Mouse (Mus musculus): ENCODE measurements around the gene Eif3a. TPM values are rescaled to one million over a fixed set of nuclear protein-coding genes. Genes with fewer than 3 reads are reported as not detected.

Gene Eif3a
- polyA plus RNA-seq, 1 experiment, result 45.1 TPM

DNA sequence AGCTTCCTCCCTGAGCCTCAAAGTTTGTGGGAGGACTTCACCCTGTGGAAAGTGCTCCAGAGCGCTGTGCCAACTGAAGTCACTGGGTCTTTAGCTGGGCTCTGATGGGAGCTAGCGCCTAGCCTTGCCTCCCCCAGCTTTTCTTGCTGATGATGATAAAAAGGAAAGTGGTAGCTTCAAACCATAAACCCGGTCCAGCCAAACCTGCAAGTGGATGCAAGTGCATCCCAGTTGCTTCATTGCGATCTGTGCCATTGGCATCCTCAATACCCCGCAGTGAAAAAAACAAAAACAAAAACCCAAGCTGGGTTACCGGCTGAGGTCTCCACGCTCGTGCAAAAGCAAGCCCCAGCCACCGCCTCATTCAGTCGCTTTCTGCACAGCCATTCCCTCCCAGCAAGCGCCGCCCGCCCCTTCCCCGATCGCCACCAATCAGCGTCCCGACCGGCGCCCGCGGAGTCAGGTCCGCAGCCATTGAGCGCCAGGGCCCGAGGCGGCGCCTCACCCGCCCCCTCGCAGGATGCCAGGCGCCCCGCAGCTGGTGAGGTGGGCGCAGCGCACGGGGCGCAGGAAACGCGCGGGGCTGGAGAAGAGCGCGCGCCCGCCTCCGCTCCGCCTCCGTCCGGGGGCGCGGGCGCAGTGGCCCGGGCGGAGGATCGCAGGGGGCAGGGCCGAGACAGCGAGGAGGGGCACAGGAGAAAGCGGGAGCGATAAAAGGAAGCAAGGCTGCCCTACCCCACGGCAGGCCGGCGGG lies 34.8 kb downstream of the Eif3a start, which contains the start of gene Nanos1:
TSS of gene Nanos1 (plus strand) at position 550 of the 754 bp plus-strand sequence.
- H3K4me3 ChIP-seq (ENCODE audit: control insufficient read depth, insufficient read depth, low read length), result peak within 1 kb of the TSS; percentile 73
- peaks cover 7% of the 10 kb centered on the region; the same call in 1 of the 2 replicates for H3K36me3 ChIP-seq (ENCODE audit: control insufficient read depth, insufficient read depth, low read length)
- H3K27ac ChIP-seq (ENCODE audit: control insufficient read depth, insufficient read depth, low read length), result no peak within 1 kb of the TSS
- under 1% methylated on average over 58 of the region's 58 CpGs for WGBS
- peak; percentile 96 for DNase-seq
- no peaks in the 10 kb centered on the region; the same call in 1 of the 2 replicates for H3K27me3 ChIP-seq (ENCODE audit: control insufficient read depth, insufficient read depth, low read length)
- TF ChIP-seq POLR2A (IDR thresholded peaks at IDR 0.05; ENCODE audit: control insufficient read depth, extremely low read depth, insufficient read depth, low read length, poor library complexity) (peak; percentile 66; the same call in 1 of the 2 replicates), CTCF (IDR thresholded peaks at IDR 0.05; ENCODE audit: borderline replicate concordance, control insufficient read depth, extremely low read depth, insufficient read depth, low read length, poor library complexity) (peak; percentile 75; the same call in 1 of the 2 replicates)
- peaks cover 10% of the 10 kb centered on the region for H3K4me1 ChIP-seq (replicated peaks; ENCODE audit: control insufficient read depth, insufficient read depth, low read length)

DNA sequence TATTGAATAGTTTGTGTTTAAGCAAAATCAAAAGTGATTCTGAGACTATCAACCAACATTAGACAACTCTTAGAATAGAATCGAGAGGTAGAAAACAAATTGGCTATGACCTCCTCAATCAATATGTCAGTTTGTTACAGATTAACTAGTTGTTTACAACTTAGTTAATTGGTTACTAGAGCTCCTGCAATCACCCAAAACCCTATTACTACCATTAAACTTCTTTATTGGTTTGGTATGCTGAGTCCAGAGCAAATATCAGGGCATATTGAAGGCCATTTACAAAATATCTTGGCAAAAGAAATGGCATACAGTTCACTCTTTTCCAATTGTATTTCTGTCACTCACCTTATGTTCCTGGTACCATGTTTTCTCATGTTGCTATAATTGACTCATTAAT lies 42.7 kb downstream of the Eif3a start:
- 92% methylated on average over 1 of the region's 1 CpGs for WGBS

DNA sequence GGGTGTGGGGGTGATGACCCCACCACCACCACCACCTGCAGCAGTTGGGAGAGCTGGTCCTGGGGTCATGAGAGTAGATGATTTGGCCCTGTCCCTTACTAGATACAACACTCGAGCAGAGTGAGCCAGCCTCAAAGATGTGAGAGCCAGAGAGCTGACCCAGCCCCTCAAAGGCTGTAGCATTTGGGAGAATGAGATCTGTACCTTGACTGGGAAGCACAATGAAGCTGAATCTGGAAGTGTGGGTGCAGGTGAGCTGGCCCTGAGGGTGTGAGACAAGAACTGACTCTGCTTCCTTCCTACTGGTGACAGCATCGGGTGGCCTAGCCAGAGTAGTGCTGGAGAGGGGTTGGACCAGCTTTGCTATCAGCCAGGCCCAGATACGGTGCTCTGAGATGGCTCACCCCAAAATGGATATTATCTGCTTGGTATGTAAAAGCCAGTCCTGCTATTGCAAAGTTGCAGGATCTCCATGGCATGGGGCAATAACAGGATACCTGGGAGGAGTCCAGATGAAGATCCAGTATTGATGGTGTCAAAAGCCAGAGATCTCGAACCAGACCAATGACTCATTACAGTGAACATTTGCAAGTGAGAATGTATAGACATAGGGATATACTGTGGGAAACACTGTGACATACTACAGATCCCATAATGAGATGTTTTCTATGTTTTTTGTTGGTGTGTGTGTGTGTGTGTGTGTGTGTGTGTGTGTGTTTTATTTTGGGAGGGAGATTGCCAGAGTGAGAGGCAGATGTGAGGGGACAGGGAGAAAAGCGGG lies 46.5 kb downstream of the Eif3a start:
- TF ChIP-seq CTCF (IDR thresholded peaks at IDR 0.05; ENCODE audit: borderline replicate concordance, control insufficient read depth, extremely low read depth, insufficient read depth, low read length, poor library complexity) (no peak), POLR2A (IDR thresholded peaks at IDR 0.05; ENCODE audit: control insufficient read depth, extremely low read depth, insufficient read depth, low read length, poor library complexity) (no peak)
- 76% methylated on average over 5 of the region's 5 CpGs for WGBS
- Histone ChIP-seq H3K4me1 (replicated peaks; ENCODE audit: control insufficient read depth, insufficient read depth, low read length) (no peaks in the 10 kb centered on the region), H3K36me3 (ENCODE audit: control insufficient read depth, insufficient read depth, low read length) (no peaks in the 10 kb centered on the region), H3K27ac (ENCODE audit: control insufficient read depth, insufficient read depth, low read length) (no peak overlapping the region), H3K27me3 (ENCODE audit: control insufficient read depth, insufficient read depth, low read length) (no peaks in the 10 kb centered on the region), H3K4me3 (ENCODE audit: control insufficient read depth, insufficient read depth, low read length) (no peak overlapping the region)
- no peak for DNase-seq

More for the DNA sequence above, 42.7 kb downstream of the Eif3a start:
- TF ChIP-seq POLR2A (IDR thresholded peaks at IDR 0.05; ENCODE audit: control insufficient read depth, extremely low read depth, insufficient read depth, low read length, poor library complexity) (no peak), CTCF (IDR thresholded peaks at IDR 0.05; ENCODE audit: borderline replicate concordance, control insufficient read depth, extremely low read depth, insufficient read depth, low read length, poor library complexity) (no peak)
- H3K36me3 ChIP-seq (ENCODE audit: control insufficient read depth, insufficient read depth, low read length), result no peaks in the 10 kb centered on the region
- no peaks in the 10 kb centered on the region for H3K27me3 ChIP-seq (ENCODE audit: control insufficient read depth, insufficient read depth, low read length)
- H3K27ac ChIP-seq (ENCODE audit: control insufficient read depth, insufficient read depth, low read length), result no peak overlapping the region
- H3K4me3 ChIP-seq (ENCODE audit: control insufficient read depth, insufficient read depth, low read length), result no peak overlapping the region
- H3K4me1 ChIP-seq (replicated peaks; ENCODE audit: control insufficient read depth, insufficient read depth, low read length), result no peaks in the 10 kb centered on the region
- no peak for DNase-seq

DNA sequence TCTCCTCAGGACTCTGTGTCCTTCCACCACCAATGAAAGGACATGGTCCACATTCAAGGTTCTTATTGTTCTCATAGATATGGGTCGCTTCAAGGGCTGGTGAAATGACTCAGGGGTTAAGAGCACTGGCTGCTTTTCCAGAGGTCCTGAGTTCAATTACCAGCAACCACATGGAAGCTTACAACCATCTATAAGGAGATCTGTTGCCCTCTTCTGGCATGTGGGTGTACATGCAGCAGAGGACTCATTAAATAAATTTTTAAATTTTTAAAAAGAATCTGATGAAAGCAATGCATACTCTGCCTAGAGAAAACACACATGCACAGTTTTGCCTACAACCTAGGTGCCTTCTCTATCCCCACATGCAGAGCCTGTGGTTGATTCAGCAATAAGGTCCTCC lies 49.9 kb downstream of the Eif3a start:
- 85% methylated on average over 1 of the region's 1 CpGs for WGBS
- Histone ChIP-seq H3K27ac (ENCODE audit: control insufficient read depth, insufficient read depth, low read length) (no peak overlapping the region), H3K4me1 (replicated peaks; ENCODE audit: control insufficient read depth, insufficient read depth, low read length) (no peaks in the 10 kb centered on the region), H3K36me3 (ENCODE audit: control insufficient read depth, insufficient read depth, low read length) (no peaks in the 10 kb centered on the region), H3K27me3 (ENCODE audit: control insufficient read depth, insufficient read depth, low read length) (no peaks in the 10 kb centered on the region), H3K4me3 (ENCODE audit: control insufficient read depth, insufficient read depth, low read length) (no peak overlapping the region)
- TF ChIP-seq POLR2A (IDR thresholded peaks at IDR 0.05; ENCODE audit: control insufficient read depth, extremely low read depth, insufficient read depth, low read length, poor library complexity) (no peak), CTCF (IDR thresholded peaks at IDR 0.05; ENCODE audit: borderline replicate concordance, control insufficient read depth, extremely low read depth, insufficient read depth, low read length, poor library complexity) (no peak)
- no peak for DNase-seq

DNA sequence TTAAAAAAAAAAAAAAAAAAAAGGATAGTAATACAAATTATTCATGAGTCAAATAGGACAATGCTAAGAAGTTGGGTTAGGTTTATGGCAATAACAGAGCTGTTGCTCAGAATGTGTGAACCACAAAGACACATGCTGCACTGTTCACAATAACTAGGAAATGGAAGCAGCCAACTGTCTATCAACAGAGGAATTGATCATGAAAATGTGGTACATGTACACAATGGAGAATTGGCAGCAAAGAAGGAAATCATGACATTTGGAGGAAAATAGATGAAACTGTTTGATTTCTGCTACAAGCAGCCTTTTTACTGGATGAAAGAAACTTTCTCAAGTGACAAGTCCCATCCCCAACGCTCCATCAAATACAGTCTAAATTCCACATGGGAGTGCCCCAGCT lies 58.5 kb downstream of the Eif3a start:
- Histone ChIP-seq H3K4me1 (replicated peaks; ENCODE audit: control insufficient read depth, insufficient read depth, low read length) (no peaks in the 10 kb centered on the region), H3K27ac (ENCODE audit: control insufficient read depth, insufficient read depth, low read length) (no peak overlapping the region), H3K27me3 (ENCODE audit: control insufficient read depth, insufficient read depth, low read length) (no peaks in the 10 kb centered on the region), H3K4me3 (ENCODE audit: control insufficient read depth, insufficient read depth, low read length) (no peak overlapping the region), H3K36me3 (ENCODE audit: control insufficient read depth, insufficient read depth, low read length) (no peaks in the 10 kb centered on the region)
- TF ChIP-seq CTCF (IDR thresholded peaks at IDR 0.05; ENCODE audit: borderline replicate concordance, control insufficient read depth, extremely low read depth, insufficient read depth, low read length, poor library complexity) (no peak), POLR2A (IDR thresholded peaks at IDR 0.05; ENCODE audit: control insufficient read depth, extremely low read depth, insufficient read depth, low read length, poor library complexity) (no peak)
- WGBS, result 90% methylated on average over 1 of the region's 1 CpGs
- DNase-seq, result no peak

DNA sequence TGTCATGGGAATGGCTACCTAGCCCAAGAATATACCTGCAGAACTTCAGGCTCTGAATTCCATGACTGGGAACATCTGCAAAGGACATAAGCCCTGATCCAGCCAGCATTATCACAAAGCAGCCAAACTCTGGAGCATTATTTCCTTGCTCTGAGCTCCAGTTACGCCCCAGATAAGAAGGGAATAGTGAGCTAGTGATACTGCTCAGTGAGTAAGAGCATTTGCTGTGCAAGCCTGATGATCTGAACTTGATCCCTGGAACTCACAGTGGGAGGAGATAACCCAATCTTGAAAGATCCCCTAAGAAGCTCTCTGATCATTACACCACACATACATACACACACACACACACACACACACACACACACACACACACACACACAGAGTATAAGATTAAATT lies 59.2 kb downstream of the Eif3a start:
- H3K4me3 ChIP-seq (ENCODE audit: control insufficient read depth, insufficient read depth, low read length), result no peak overlapping the region
- no peak for DNase-seq
- WGBS, result 90% methylated on average over 1 of the region's 1 CpGs
- no peak for TF ChIP-seq CTCF (IDR thresholded peaks at IDR 0.05; ENCODE audit: borderline replicate concordance, control insufficient read depth, extremely low read depth, insufficient read depth, low read length, poor library complexity)
- no peak for TF ChIP-seq POLR2A (IDR thresholded peaks at IDR 0.05; ENCODE audit: control insufficient read depth, extremely low read depth, insufficient read depth, low read length, poor library complexity)
- no peaks in the 10 kb centered on the region for H3K36me3 ChIP-seq (ENCODE audit: control insufficient read depth, insufficient read depth, low read length)
- H3K4me1 ChIP-seq (replicated peaks; ENCODE audit: control insufficient read depth, insufficient read depth, low read length), result no peaks in the 10 kb centered on the region
- H3K27me3 ChIP-seq (ENCODE audit: control insufficient read depth, insufficient read depth, low read length), result no peaks in the 10 kb centered on the region
- H3K27ac ChIP-seq (ENCODE audit: control insufficient read depth, insufficient read depth, low read length), result no peak overlapping the region

All from thymus, adult 2 months (tissue).